Mouse (Mus musculus): Measurements from ENCODE around the gene Kcnk7. TPM values are rescaled to one million over a fixed set of nuclear protein-coding genes. Genes with fewer than 3 reads are reported as not detected.
"Not testable (repeated sequence)": the region's sequence is repeated elsewhere in the genome, so short reads cannot be mapped to it uniquely, and the experiment has no call there.

The Kcnk7 gene
- total and polyA plus RNA-seq, 2 experiments from 2014 or later: 0.17 TPM; not detected in 1

DNA sequence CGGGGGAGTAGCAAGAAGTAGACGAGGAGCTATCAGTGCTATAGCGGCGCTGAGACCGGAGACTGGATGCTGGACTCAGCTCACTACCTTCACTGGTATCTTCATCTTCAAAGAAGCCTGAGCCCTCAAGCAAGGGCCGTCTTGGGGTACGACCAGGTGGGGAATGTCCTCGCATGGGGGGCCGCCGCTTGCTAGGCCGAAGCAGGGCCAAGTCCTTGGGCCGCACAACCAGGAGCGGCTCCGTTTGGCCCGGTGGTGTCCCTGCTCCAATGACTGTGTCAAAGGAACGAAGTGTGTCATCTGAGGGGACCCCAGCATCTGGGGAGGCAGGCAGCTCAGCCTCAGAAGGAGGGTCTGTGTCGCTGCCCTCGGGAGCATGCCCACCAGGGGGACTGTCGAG is 18.7 kb upstream of the Kcnk7 start:
- TF ChIP-seq CTCF (IDR thresholded peaks at IDR 0.05; ENCODE audit: low read depth): no peak
- 96% methylated on average over 19 of the region's 19 CpGs for WGBS
- Histone ChIP-seq H3K4me2 (ENCODE audit: low read depth) (no peak overlapping the region), H3K4me1 (ENCODE audit: insufficient read depth) (peaks cover 14% of the 10 kb centered on the region), H3K9me3 (ENCODE audit: low read length) (no peaks in the 10 kb centered on the region), H3K27me3 (ENCODE audit: insufficient read depth, low read length) (no peaks in the 10 kb centered on the region), H3K9ac (no peak overlapping the region), H3K27ac (ENCODE audit: low read depth, low read length) (no peak overlapping the region), H3K4me3 (ENCODE audit: low read depth, low read length) (no peak overlapping the region), H3K36me3 (ENCODE audit: insufficient read depth) (peaks cover 61% of the 10 kb centered on the region)
- DNase-seq (no peak), ATAC-seq (no peak)

DNA sequence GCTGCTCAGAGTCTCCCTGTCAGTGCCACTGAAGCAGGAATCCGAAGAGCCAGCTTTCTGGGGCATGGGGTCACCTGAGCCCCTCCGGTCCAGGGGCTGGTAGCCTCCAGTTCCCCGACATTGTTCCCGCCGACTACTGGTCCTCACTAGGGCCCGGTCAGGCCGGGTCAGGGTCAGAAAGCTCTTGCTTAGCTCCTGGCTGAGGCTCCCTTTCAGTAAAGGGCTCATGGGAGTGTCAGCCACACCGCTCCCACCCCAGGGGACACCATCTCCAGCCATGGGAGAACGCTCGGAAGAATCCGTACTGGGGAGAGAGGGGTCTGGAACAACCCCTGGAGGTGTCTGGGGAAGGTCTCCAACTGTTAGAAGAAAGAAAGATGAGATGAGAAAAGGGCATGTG is 18.3 kb upstream of the Kcnk7 start:
- H3K27ac ChIP-seq (ENCODE audit: low read depth, low read length): no peak overlapping the region
- H3K4me1 ChIP-seq (ENCODE audit: insufficient read depth): peaks cover 17% of the 10 kb centered on the region
- peaks cover 56% of the 10 kb centered on the region for H3K36me3 ChIP-seq (ENCODE audit: insufficient read depth)
- no peak for TF ChIP-seq CTCF (IDR thresholded peaks at IDR 0.05; ENCODE audit: low read depth)
- ATAC-seq (no peak), DNase-seq (no peak)
- H3K9ac ChIP-seq: no peak overlapping the region
- H3K27me3 ChIP-seq (ENCODE audit: insufficient read depth, low read length): no peaks in the 10 kb centered on the region
- 95% methylated on average over 11 of the region's 11 CpGs for WGBS
- no peak overlapping the region for H3K4me2 ChIP-seq (ENCODE audit: low read depth)
- no peak overlapping the region for H3K4me3 ChIP-seq (ENCODE audit: low read depth, low read length)
- no peaks in the 10 kb centered on the region for H3K9me3 ChIP-seq (ENCODE audit: low read length)

DNA sequence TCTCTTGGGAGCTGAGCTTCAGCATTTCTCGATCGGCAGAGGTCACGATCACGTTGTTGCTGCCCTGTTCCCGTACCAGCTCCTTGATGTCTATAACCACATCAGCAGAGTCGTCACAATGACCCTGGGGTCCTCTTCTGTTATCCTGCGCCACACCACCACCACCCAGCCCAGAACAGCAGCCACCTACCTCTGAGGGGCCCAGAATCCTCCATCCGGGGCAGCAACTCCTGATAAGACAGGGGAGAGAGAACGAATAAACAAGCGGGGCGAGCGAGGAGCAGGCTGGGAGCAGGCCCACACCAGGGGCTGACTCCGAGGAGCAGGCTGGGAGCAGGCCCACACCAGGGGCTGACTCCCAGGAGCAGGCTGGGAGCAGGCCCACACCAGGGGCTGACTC is 17.7 kb upstream of the Kcnk7 start:
- peaks cover 17% of the 10 kb centered on the region for H3K4me1 ChIP-seq (ENCODE audit: insufficient read depth)
- no peak overlapping the region for H3K4me2 ChIP-seq (ENCODE audit: low read depth)
- DNase-seq: no peak
- H3K9ac ChIP-seq: no peak overlapping the region
- WGBS: 95% methylated on average over 13 of the region's 13 CpGs
- H3K27ac ChIP-seq (ENCODE audit: low read depth, low read length): no peak overlapping the region
- peaks cover 53% of the 10 kb centered on the region for H3K36me3 ChIP-seq (ENCODE audit: insufficient read depth)
- no peaks in the 10 kb centered on the region for H3K9me3 ChIP-seq (ENCODE audit: low read length)
- H3K4me3 ChIP-seq (ENCODE audit: low read depth, low read length): no peak overlapping the region
- no peak for TF ChIP-seq CTCF (IDR thresholded peaks at IDR 0.05; ENCODE audit: low read depth)
- no peak for ATAC-seq
- H3K27me3 ChIP-seq (ENCODE audit: insufficient read depth, low read length): no peaks in the 10 kb centered on the region

DNA sequence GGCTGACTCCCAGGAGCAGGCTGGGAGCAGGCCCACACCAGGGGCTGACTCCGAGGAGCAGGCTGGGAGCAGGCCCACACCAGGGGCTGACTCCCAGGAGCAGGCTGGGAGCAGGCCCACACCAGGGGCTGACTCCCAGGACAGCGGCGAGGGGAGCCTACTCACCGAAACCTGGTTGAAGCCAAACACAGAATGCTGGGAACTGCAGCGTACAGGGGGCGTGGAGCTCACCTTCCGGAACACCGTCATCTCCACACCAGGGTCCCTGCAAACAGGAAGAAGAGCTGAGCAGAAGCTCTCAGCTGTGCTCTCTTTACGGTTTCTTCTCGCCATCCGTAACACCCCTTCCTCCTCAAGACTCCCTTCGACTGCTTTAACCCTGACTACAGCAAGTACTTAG is 17.2 kb upstream of the Kcnk7 start:
- H3K9ac ChIP-seq: not testable (repeated sequence)
- WGBS: 95% methylated on average over 11 of the region's 12 CpGs
- peaks cover 51% of the 10 kb centered on the region for H3K36me3 ChIP-seq (ENCODE audit: insufficient read depth)

DNA sequence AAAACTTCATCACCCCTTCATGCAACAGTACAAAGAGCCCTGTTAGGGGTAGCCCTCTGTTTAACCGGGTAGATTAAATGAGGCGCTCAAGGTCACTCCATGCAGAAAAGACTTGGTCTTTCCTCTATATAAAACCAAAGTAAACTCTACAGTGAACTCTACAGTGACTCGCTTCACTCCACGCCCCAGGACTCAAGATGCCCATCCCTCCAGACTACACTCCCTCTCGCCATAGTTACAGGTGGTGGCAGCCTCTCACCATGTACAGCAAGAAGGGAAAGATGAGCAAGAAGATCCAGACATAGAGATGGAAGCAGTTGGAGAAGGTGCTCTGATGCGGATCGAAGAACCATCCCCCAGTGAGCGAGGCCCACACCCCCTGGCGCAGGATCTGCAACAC is 16.4 kb upstream of the Kcnk7 start:
- H3K4me3 ChIP-seq (ENCODE audit: low read depth, low read length): peak overlapping the region; percentile 69
- no peak for ATAC-seq
- no peak for DNase-seq
- no peaks in the 10 kb centered on the region for H3K9me3 ChIP-seq (ENCODE audit: low read length)
- peaks cover 43% of the 10 kb centered on the region for H3K36me3 ChIP-seq (ENCODE audit: insufficient read depth)
- peaks cover 17% of the 10 kb centered on the region for H3K4me1 ChIP-seq (ENCODE audit: insufficient read depth)
- H3K4me2 ChIP-seq (ENCODE audit: low read depth): peak overlapping the region; percentile 97
- H3K9ac ChIP-seq: peak overlapping the region; percentile 79
- H3K27me3 ChIP-seq (ENCODE audit: insufficient read depth, low read length): no peaks in the 10 kb centered on the region
- H3K27ac ChIP-seq (ENCODE audit: low read depth, low read length): peak overlapping the region; percentile 74; the same call in 1 of the 2 replicates
- WGBS: 23% methylated on average over 9 of the region's 9 CpGs
- no peak for TF ChIP-seq CTCF (IDR thresholded peaks at IDR 0.05; ENCODE audit: low read depth)

More for the DNA sequence above, 17.2 kb upstream of the Kcnk7 start:
- H3K27ac ChIP-seq (ENCODE audit: low read depth, low read length); H3K27me3 ChIP-seq (ENCODE audit: insufficient read depth, low read length); H3K9me3 ChIP-seq (ENCODE audit: low read length); H3K4me2 ChIP-seq (ENCODE audit: low read depth); H3K4me3 ChIP-seq (ENCODE audit: low read depth, low read length); DNase-seq; ATAC-seq: not testable (repeated sequence)
- H3K4me1 ChIP-seq (ENCODE audit: insufficient read depth): peaks cover 17% of the 10 kb centered on the region

DNA sequence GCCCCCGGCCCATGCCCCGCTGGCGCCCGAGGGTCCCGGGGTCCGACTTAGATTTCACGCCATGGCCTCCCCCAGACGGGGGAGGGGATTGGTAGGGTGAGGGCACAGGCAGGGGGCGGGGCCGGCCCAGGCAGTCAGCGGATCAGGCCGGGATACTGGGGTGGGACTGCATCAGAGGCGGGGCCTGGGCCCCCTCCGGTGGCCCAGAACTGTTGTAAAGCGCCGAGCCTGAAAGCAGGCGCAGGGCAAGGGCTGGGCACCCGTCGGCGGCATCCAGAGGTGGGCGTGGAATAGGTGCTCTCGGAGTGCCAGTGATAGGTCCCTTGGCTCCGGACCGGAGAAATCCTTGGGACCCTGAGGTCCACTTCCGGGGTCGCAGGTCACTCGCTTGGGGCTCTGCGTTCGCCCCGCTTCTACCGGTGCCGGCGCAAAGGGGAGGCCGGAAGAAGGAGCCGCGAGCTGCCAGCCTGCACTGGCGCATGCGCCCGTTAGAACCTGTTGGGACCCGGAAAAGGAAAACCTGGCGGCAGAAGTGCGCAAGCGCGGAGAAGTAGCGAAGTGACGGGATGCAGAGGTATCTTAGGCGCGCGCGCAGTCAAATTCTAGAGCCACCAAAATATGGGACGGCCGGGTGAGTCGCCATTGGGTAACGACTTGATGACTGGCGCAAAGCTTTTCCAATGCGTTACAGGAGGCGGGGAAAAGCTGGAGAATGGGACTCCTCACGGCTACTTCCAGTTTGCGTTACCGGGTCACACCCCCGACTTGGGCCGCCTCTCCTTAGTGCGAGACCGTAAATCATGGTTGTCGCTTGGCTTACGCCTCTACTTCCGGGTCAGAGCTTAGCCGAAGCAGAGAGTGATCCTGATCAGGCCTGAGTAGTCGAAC is 15.7 kb upstream of the Kcnk7 start, which contains the start of the genes Map3k11 and Pcnx3:
Gene Map3k11, plus strand, starts transcription at position 543 of the 888 bp plus-strand sequence.
Gene Pcnx3, minus strand, starts transcription at position 709 of the 888 bp plus-strand sequence.
- TF ChIP-seq CTCF (IDR thresholded peaks at IDR 0.05; ENCODE audit: low read depth): peak; percentile 47; the same call in 1 of the 2 replicates
- H3K4me1 ChIP-seq (ENCODE audit: insufficient read depth): peaks cover 17% of the 10 kb centered on the region

DNA sequence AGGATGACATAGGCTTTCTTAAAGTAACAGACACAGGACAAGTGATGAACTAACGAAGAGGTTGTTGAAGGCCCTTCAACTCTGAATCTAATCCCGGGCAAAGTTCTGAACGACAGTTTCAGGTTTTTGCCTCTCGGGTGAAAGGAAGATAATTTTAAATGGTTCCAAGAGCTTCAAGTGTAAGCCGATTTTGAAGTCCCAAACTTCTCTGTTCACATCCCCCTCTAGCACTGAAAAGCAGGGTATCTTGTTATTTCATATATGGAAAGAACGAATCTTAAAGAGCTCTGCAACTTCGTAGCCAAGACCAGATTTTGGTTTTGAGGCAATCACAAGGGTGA is 15.1 kb upstream of the Kcnk7 start:
- H3K27me3 ChIP-seq (ENCODE audit: insufficient read depth, low read length): no peaks in the 10 kb centered on the region

More for the DNA sequence above, 15.7 kb upstream of the Kcnk7 start, which contains the start of the genes Map3k11 and Pcnx3:
- peak within 1 kb of the TSS; percentile 79 for H3K9ac ChIP-seq
- peaks cover 42% of the 10 kb centered on the region for H3K36me3 ChIP-seq (ENCODE audit: insufficient read depth)
- 1% methylated on average over 69 of the region's 69 CpGs for WGBS
- H3K27ac ChIP-seq (ENCODE audit: low read depth, low read length): peak within 1 kb of the TSS; percentile 74
- no peaks in the 10 kb centered on the region for H3K27me3 ChIP-seq (ENCODE audit: insufficient read depth, low read length)
- peak within 1 kb of the TSS; percentile 97 for H3K4me2 ChIP-seq (ENCODE audit: low read depth)
- ATAC-seq (peak; percentile 97), DNase-seq (peak; percentile 100)
- H3K9me3 ChIP-seq (ENCODE audit: low read length): no peaks in the 10 kb centered on the region
- peak within 1 kb of the TSS; percentile 69 for H3K4me3 ChIP-seq (ENCODE audit: low read depth, low read length)

More for the DNA sequence above, 15.1 kb upstream of the Kcnk7 start:
- no peak for DNase-seq
- peak overlapping the region; percentile 69 for H3K4me3 ChIP-seq (ENCODE audit: low read depth, low read length)
- peak overlapping the region; percentile 68 for H3K9ac ChIP-seq
- no peak for TF ChIP-seq CTCF (IDR thresholded peaks at IDR 0.05; ENCODE audit: low read depth)
- peaks cover 36% of the 10 kb centered on the region for H3K36me3 ChIP-seq (ENCODE audit: insufficient read depth)
- under 1% methylated on average over 7 of the region's 7 CpGs for WGBS
- H3K4me2 ChIP-seq (ENCODE audit: low read depth): peak overlapping the region; percentile 97
- H3K9me3 ChIP-seq (ENCODE audit: low read length): no peaks in the 10 kb centered on the region
- peaks cover 17% of the 10 kb centered on the region for H3K4me1 ChIP-seq (ENCODE audit: insufficient read depth)
- no peak for ATAC-seq
- peak overlapping the region; percentile 69 for H3K27ac ChIP-seq (ENCODE audit: low read depth, low read length)
